Comparison of ENCODE assay signal across 21 mouse cellular contexts in genomic region chr7:84286526-84287225, GRCm38 (mm10).
"Had no signal": no experiment of that assay in that cellular context is flagged by ENCODE, and none has a peak within 500 bp of the region (broad histone marks: within the 10 kb centered on the region; RNA-seq: fewer than 3 reads in every experiment).

No protein-coding gene starts in this region.

- H3K36me3 ChIP-seq: liver, embryonic 12.5 days; liver, embryonic 15.5 days had no signal

- H3K9me3 ChIP-seq: kidney, embryonic 15.5 days; limb, embryonic 12.5 days; limb, embryonic 15.5 days; liver, embryonic 12.5 days; liver, embryonic 15.5 days; lung, embryonic 15.5 days; midbrain, embryonic 15.5 days; neural tube, embryonic 13.5 days had no signal

- H3K4me3 ChIP-seq: kidney, embryonic 15.5 days; limb, embryonic 12.5 days; limb, embryonic 15.5 days; liver, embryonic 12.5 days; liver, embryonic 15.5 days; lung, embryonic 15.5 days; midbrain, embryonic 15.5 days; neural tube, embryonic 13.5 days had no signal

- H3K9ac ChIP-seq: kidney, embryonic 15.5 days; limb, embryonic 12.5 days; limb, embryonic 15.5 days; liver, embryonic 12.5 days; liver, embryonic 15.5 days; lung, embryonic 15.5 days; midbrain, embryonic 15.5 days; neural tube, embryonic 13.5 days had no signal

- H3K4me1 ChIP-seq: kidney, embryonic 15.5 days; limb, embryonic 12.5 days; limb, embryonic 15.5 days; liver, embryonic 12.5 days; liver, embryonic 15.5 days; lung, embryonic 15.5 days; midbrain, embryonic 15.5 days; neural tube, embryonic 13.5 days had no signal

- H3K27me3 ChIP-seq: kidney, embryonic 15.5 days; limb, embryonic 12.5 days; limb, embryonic 15.5 days; liver, embryonic 12.5 days; liver, embryonic 15.5 days; lung, embryonic 15.5 days; midbrain, embryonic 15.5 days; neural tube, embryonic 13.5 days had no signal

- DNase-seq: kidney, postnatal 10 days; kidney, postnatal 4 days; left cerebral cortex, postnatal 4 days; lung, adult 18-20 months; lung, postnatal 10 days; lung, postnatal 4 days; retina, postnatal 1 day; right cerebral cortex, postnatal 25 days; spleen, adult 18-20 months; thymus, adult 2 months; thymus, postnatal 14 days; thymus, postnatal 4 days had no signal

- H3K4me2 ChIP-seq: kidney, embryonic 15.5 days; limb, embryonic 12.5 days; limb, embryonic 15.5 days; liver, embryonic 12.5 days; liver, embryonic 15.5 days; lung, embryonic 15.5 days; midbrain, embryonic 11.5 days; midbrain, embryonic 15.5 days; neural tube, embryonic 13.5 days had no signal

- H3K27ac ChIP-seq: kidney, embryonic 15.5 days; limb, embryonic 12.5 days; limb, embryonic 15.5 days; liver, embryonic 12.5 days; liver, embryonic 15.5 days; lung, embryonic 15.5 days; midbrain, embryonic 15.5 days; neural tube, embryonic 13.5 days had no signal

- ATAC-seq: liver, embryonic 12.5 days; midbrain, embryonic 15.5 days had no signal
